Mouse (Mus musculus) midbrain, embryonic 14.5 days (tissue): ENCODE measurements around the gene Hrh2. TPM values are rescaled to one million over a fixed set of nuclear protein-coding genes. Genes with fewer than 3 reads are reported as not detected.

ENCODE experiments used
- ATAC-seq: fragments of 200-750 bp; cut with Nextera tagmentation; 2 replicates; pipeline ENCODE4 v1.8.0; 2017; ENCODE audit warnings: moderate number of reproducible peaks, moderate library complexity; ENCODE audit not compliant: low FRiP score, low TSS enrichment
- DNase-seq: peaks from one replicate; pipeline ENCODE4 v3.0.0-alpha.2; 2015
- H3K27ac ChIP-seq: fragments of 300-500 bp; sonication (generic); replicated peaks from 2 replicates; pipeline ENCODE4 v1.5.1; 2014; ENCODE audit warnings: mild to moderate bottlenecking, low read depth, low read length, moderate library complexity
- H3K27me3 ChIP-seq: fragments of 300-500 bp; sonication (generic); 2 replicates; pipeline ENCODE4 v1.6.1; 2014; ENCODE audit warnings: low read length, control low read depth, mixed read lengths; ENCODE audit not compliant: control insufficient read depth, insufficient read depth
- H3K36me3 ChIP-seq: fragments of 300-500 bp; sonication (generic); 2 replicates; pipeline ENCODE4 v1.6.1; 2014; ENCODE audit warnings: low read length, control low read depth; ENCODE audit not compliant: control insufficient read depth, insufficient read depth
- H3K4me1 ChIP-seq: fragments of 300-500 bp; sonication (generic); 2 replicates; pipeline ENCODE4 v1.6.1; 2014; ENCODE audit warnings: mild to moderate bottlenecking, antibody characterized with exemption, low read length, control low read depth; ENCODE audit not compliant: control insufficient read depth, insufficient read depth
- H3K4me2 ChIP-seq: fragments of 300-500 bp; sonication (generic); 2 replicates; pipeline ENCODE4 v1.6.1; 2014; ENCODE audit warnings: mild to moderate bottlenecking, low read length, moderate library complexity
- H3K4me3 ChIP-seq: fragments of 300-500 bp; sonication (generic); replicated peaks from 2 replicates; pipeline ENCODE4 v1.5.1; 2014; ENCODE audit warnings: low read depth, low read length
- H3K9ac ChIP-seq: fragments of 300-500 bp; sonication (generic); replicated peaks from 2 replicates; pipeline ENCODE4 v1.6.1; 2014; ENCODE audit warnings: mild to moderate bottlenecking, low read length, moderate library complexity
- H3K9me3 ChIP-seq: fragments of 300-500 bp; sonication (generic); 2 replicates; pipeline ENCODE4 v1.6.1; 2016; ENCODE audit warnings: low read length, control low read depth, mixed read lengths; ENCODE audit not compliant: control insufficient read depth
- WGBS: fragments of 180-500 bp; shearing (Covaris S2); extraction: QIAGEN DNeasy Blood & Tissue Kit; methylation state at CpG from one replicate; pipeline ENCODE4 v1.1.7; 2014; 5-methylcytosine and 5-hydroxymethylcytosine counted together
- polyA plus RNA-seq: library from polyadenylated mRNA; unstranded; fragments of >200 nt; fragmentation: Nextera tagmentation; extraction: Ambion mirVana; gene quantifications from 2 replicates; pipeline ENCODE4 v1.2.1, GENCODE M21; 2014

Hrh2 gene
- polyA plus RNA-seq, 1 experiment from 2014 or later = 0.63 TPM

GRCm38 (mm10) chr13:54215266-54215665 lies 23.3 kb downstream of the Hrh2 start:
- WGBS = 51% methylated on average over 5 of the region's 5 CpGs
- DNase-seq (no peak), ATAC-seq (no peak)
- Histone ChIP-seq H3K4me2 (no peak overlapping the region), H3K9me3 (no peaks in the 10 kb centered on the region), H3K4me3 (no peak overlapping the region), H3K9ac (no peak overlapping the region), H3K4me1 (peaks cover 24% of the 10 kb centered on the region), H3K27ac (no peak overlapping the region), H3K27me3 (no peaks in the 10 kb centered on the region), H3K36me3 (no peaks in the 10 kb centered on the region)

GRCm38 (mm10) chr13:54215777-54216316 lies 23.9 kb downstream of the Hrh2 start:
- no peak overlapping the region for H3K9ac ChIP-seq
- no peak overlapping the region for H3K4me2 ChIP-seq
- 35% methylated on average over 7 of the region's 7 CpGs for WGBS

GRCm38 (mm10) chr13:54218341-54218740 lies 26.4 kb downstream of the Hrh2 start:
- DNase-seq (no peak), ATAC-seq (no peak)
- Histone ChIP-seq H3K27me3 (no peaks in the 10 kb centered on the region), H3K27ac (no peak overlapping the region), H3K4me1 (peaks cover 19% of the 10 kb centered on the region), H3K9me3 (no peaks in the 10 kb centered on the region), H3K4me2 (no peak overlapping the region), H3K9ac (no peak overlapping the region), H3K4me3 (no peak overlapping the region), H3K36me3 (no peaks in the 10 kb centered on the region)
- WGBS = 82% methylated on average over 1 of the region's 1 CpGs

More at GRCm38 (mm10) chr13:54215777-54216316, 23.9 kb downstream of the Hrh2 start:
- no peak overlapping the region for H3K27ac ChIP-seq
- no peak for ATAC-seq
- H3K4me1 ChIP-seq = peaks cover 22% of the 10 kb centered on the region
- H3K27me3 ChIP-seq = no peaks in the 10 kb centered on the region
- no peaks in the 10 kb centered on the region for H3K9me3 ChIP-seq
- no peak for DNase-seq
- no peak overlapping the region for H3K4me3 ChIP-seq
- no peaks in the 10 kb centered on the region for H3K36me3 ChIP-seq

- no peaks in the 10 kb centered on the region for H3K36me3 ChIP-seq
- no peak overlapping the region for H3K4me2 ChIP-seq
- no peaks in the 10 kb centered on the region for H3K9me3 ChIP-seq
- no peak for ATAC-seq
- H3K27me3 ChIP-seq = no peaks in the 10 kb centered on the region
- no peak overlapping the region; the same call in 1 of the 2 replicates for H3K9ac ChIP-seq
- peaks cover 16% of the 10 kb centered on the region for H3K4me1 ChIP-seq
- H3K27ac ChIP-seq = no peak overlapping the region
- no peak overlapping the region for H3K4me3 ChIP-seq
- 71% methylated on average over 4 of the region's 4 CpGs for WGBS
- no peak for DNase-seq
These were observed 29.8 kb downstream of the Hrh2 start for GRCm38 (mm10) chr13:54221631-54222179.

- H3K9me3 ChIP-seq = no peaks in the 10 kb centered on the region
- H3K36me3 ChIP-seq = no peaks in the 10 kb centered on the region
- 37% methylated on average over 13 of the region's 13 CpGs for WGBS
- H3K9ac ChIP-seq = no peak overlapping the region
- no peak overlapping the region for H3K27ac ChIP-seq
- DNase-seq = no peak
- H3K4me3 ChIP-seq = no peak overlapping the region
- H3K27me3 ChIP-seq = no peaks in the 10 kb centered on the region
- H3K4me2 ChIP-seq = no peak overlapping the region
- ATAC-seq = no peak
- H3K4me1 ChIP-seq = peaks cover 21% of the 10 kb centered on the region
These were observed 31.2 kb downstream of the Hrh2 start for GRCm38 (mm10) chr13:54222921-54223769.

- H3K27ac ChIP-seq = no peak overlapping the region
- no peak overlapping the region for H3K9ac ChIP-seq
- H3K4me3 ChIP-seq = no peak overlapping the region
- H3K9me3 ChIP-seq = no peaks in the 10 kb centered on the region
- no peak overlapping the region for H3K4me2 ChIP-seq
- 21% methylated on average over 13 of the region's 13 CpGs for WGBS
- H3K27me3 ChIP-seq = no peaks in the 10 kb centered on the region
- no peaks in the 10 kb centered on the region for H3K36me3 ChIP-seq
- peaks cover 6% of the 10 kb centered on the region for H3K4me1 ChIP-seq
- DNase-seq = peak; percentile 87
- no peak; the same call in 1 of the 2 replicates for ATAC-seq
These were observed 36.1 kb downstream of the Hrh2 start for GRCm38 (mm10) chr13:54227916-54228483.

GRCm38 (mm10) chr13:54230081-54230480 lies 38.2 kb downstream of the Hrh2 start:
- H3K9ac ChIP-seq = no peak overlapping the region

GRCm38 (mm10) chr13:54231868-54232267 lies 39.9 kb downstream of the Hrh2 start:
- no peak overlapping the region for H3K4me2 ChIP-seq
- H3K36me3 ChIP-seq = no peaks in the 10 kb centered on the region
- H3K27ac ChIP-seq = no peak overlapping the region
- no peak for DNase-seq
- H3K9me3 ChIP-seq = no peaks in the 10 kb centered on the region
- H3K9ac ChIP-seq = no peak overlapping the region
- 0 out of 2 replicates have a peak, but pooled peaks cover 5% of the 10 kb centered on the region for H3K4me1 ChIP-seq
- no peaks in the 10 kb centered on the region for H3K27me3 ChIP-seq
- ATAC-seq = no peak
- no peak overlapping the region for H3K4me3 ChIP-seq
- WGBS = 86% methylated on average over 10 of the region's 10 CpGs

More at GRCm38 (mm10) chr13:54230081-54230480, 38.2 kb downstream of the Hrh2 start:
- 95% methylated on average over 6 of the region's 6 CpGs for WGBS
- H3K36me3 ChIP-seq = no peaks in the 10 kb centered on the region
- H3K4me3 ChIP-seq = no peak overlapping the region
- H3K27me3 ChIP-seq = no peaks in the 10 kb centered on the region
- DNase-seq (no peak), ATAC-seq (no peak)
- 0 out of 2 replicates have a peak, but pooled peaks cover 5% of the 10 kb centered on the region for H3K4me1 ChIP-seq
- H3K9me3 ChIP-seq = no peaks in the 10 kb centered on the region
- no peak overlapping the region for H3K4me2 ChIP-seq
- no peak overlapping the region for H3K27ac ChIP-seq
